In the genomic region with DNA sequence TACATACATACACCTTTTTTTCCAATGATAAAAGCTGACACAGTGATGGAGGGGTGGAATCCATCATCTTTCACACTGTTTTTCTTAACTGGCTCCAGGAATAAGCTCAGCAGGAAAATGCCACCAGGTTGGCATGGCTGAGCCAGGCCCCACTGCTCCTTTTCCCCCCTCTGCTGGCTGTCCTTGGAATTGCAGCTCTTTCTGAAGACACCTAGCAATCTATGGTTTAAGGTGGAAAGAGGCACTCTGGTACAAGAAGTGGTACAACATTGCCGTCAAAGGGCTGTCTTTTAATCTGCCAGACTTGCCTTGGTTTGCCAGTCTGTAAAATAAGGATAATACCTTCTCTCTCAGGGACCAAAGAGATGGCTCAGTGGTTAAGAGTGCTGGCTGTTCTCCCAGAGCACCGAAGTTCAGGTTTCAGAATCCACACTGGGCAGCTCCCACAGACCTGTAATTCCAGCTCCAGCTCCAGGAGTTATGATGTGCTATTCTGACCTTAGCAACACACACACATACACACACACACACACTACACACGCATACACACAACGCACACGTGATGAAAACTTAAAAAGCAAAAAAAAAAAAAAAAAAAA, we compare ENCODE assay signal across 9 mouse cellular contexts. TPM values are rescaled to one million over a fixed set of nuclear protein-coding genes. Genes with fewer than 3 reads are reported as not detected.
DNase-seq lines count a peak whose midpoint lies in the region; ATAC-seq and TF ChIP-seq lines count a peak whose summit lies in the region.
"Had no signal": no experiment of that assay in that cellular context is flagged by ENCODE, and none has a peak within 500 bp of the region (broad histone marks: within the 10 kb centered on the region; RNA-seq: fewer than 3 reads in every experiment).

No protein-coding gene starts in this region.

- no peaks in the 10 kb centered on the region for H3K27me3 ChIP-seq in kidney, embryonic 14.5 days (ENCODE audit: control insufficient read depth, insufficient read depth, low read length)
- no peaks in the 10 kb centered on the region for H3K27me3 ChIP-seq in cerebellum, adult 2 months (ENCODE audit: control insufficient read depth, insufficient read depth, low read length)
- no peaks in the 10 kb centered on the region for H3K27me3 ChIP-seq in limb, embryonic 14.5 days (ENCODE audit: control insufficient read depth, insufficient read depth, low read length)
- no peaks in the 10 kb centered on the region for H3K27me3 ChIP-seq in neural tube, embryonic 15.5 days (replicated peaks)
- H3K27me3 ChIP-seq: embryonic facial prominence, embryonic 15.5 days had no signal

- H3K36me3 ChIP-seq in kidney, embryonic 14.5 days (ENCODE audit: control insufficient read depth, insufficient read depth, low read length) = no peaks in the 10 kb centered on the region
- no peaks in the 10 kb centered on the region for H3K36me3 ChIP-seq in limb, embryonic 14.5 days (ENCODE audit: control insufficient read depth, insufficient read depth, low read length)
- H3K36me3 ChIP-seq in neural tube, embryonic 15.5 days = no peaks in the 10 kb centered on the region
- H3K36me3 ChIP-seq: embryonic facial prominence, embryonic 15.5 days had no signal

- no peaks in the 10 kb centered on the region for H3K4me1 ChIP-seq in kidney, embryonic 14.5 days (ENCODE audit: control insufficient read depth, insufficient read depth, low read length)
- H3K4me1 ChIP-seq in cerebellum, adult 2 months (ENCODE audit: control insufficient read depth, insufficient read depth, low read length) = no peaks in the 10 kb centered on the region
- no peaks in the 10 kb centered on the region for H3K4me1 ChIP-seq in limb, embryonic 14.5 days (ENCODE audit: control insufficient read depth, insufficient read depth, low read length)
- H3K4me1 ChIP-seq in neural tube, embryonic 15.5 days = no peaks in the 10 kb centered on the region
- H3K4me1 ChIP-seq: embryonic facial prominence, embryonic 15.5 days had no signal

- H3K4me3 ChIP-seq in kidney, embryonic 14.5 days (ENCODE audit: low read length) = no peak overlapping the region
- H3K4me3 ChIP-seq in cerebellum, adult 2 months (replicated peaks; ENCODE audit: insufficient read depth, low read depth, low read length) = no peak overlapping the region
- no peak overlapping the region for H3K4me3 ChIP-seq in limb, embryonic 14.5 days (replicated peaks; ENCODE audit: low read length)
- H3K4me3 ChIP-seq in neural tube, embryonic 15.5 days (replicated peaks) = no peak overlapping the region
- H3K4me3 ChIP-seq: embryonic facial prominence, embryonic 15.5 days had no signal

- peak; percentile 91 for TF ChIP-seq CTCF in cerebellum, adult 2 months (IDR thresholded peaks at IDR 0.05; ENCODE audit: borderline replicate concordance, insufficient read depth, low read depth, low read length)

- no peak overlapping the region for H3K4me2 ChIP-seq in kidney, embryonic 14.5 days (replicated peaks; ENCODE audit: low read depth, low read length)
- no peak overlapping the region for H3K4me2 ChIP-seq in limb, embryonic 14.5 days (replicated peaks; ENCODE audit: low read depth, low read length, severe bottlenecking)
- no peak overlapping the region for H3K4me2 ChIP-seq in neural tube, embryonic 15.5 days
- H3K4me2 ChIP-seq: embryonic facial prominence, embryonic 15.5 days had no signal

- no peak for TF ChIP-seq POLR2A in cerebellum, adult 2 months (IDR thresholded peaks at IDR 0.05; ENCODE audit: borderline replicate concordance, insufficient read depth, low read length)
- TF ChIP-seq POLR2A in limb, embryonic 14.5 days (IDR thresholded peaks at IDR 0.05; ENCODE audit: borderline replicate concordance, extremely low read depth, insufficient read depth, insufficient read length) = no peak

- no peak overlapping the region for H3K9ac ChIP-seq in kidney, embryonic 14.5 days (ENCODE audit: low read depth, low read length)
- H3K9ac ChIP-seq in limb, embryonic 14.5 days (ENCODE audit: low read depth, low read length, severe bottlenecking) = no peak overlapping the region
- no peak overlapping the region for H3K9ac ChIP-seq in neural tube, embryonic 15.5 days (replicated peaks)
- H3K9ac ChIP-seq: embryonic facial prominence, embryonic 15.5 days had no signal

- no peak overlapping the region for H3K27ac ChIP-seq in kidney, embryonic 14.5 days (ENCODE audit: low read depth, low read length)
- H3K27ac ChIP-seq in cerebellum, adult 2 months (ENCODE audit: insufficient read depth, low read length) = no peak overlapping the region
- no peak overlapping the region for H3K27ac ChIP-seq in limb, embryonic 14.5 days (replicated peaks; ENCODE audit: low read depth, low read length)
- no peak overlapping the region for H3K27ac ChIP-seq in neural tube, embryonic 15.5 days (replicated peaks)
- H3K27ac ChIP-seq: embryonic facial prominence, embryonic 15.5 days had no signal

- no peak for ATAC-seq in kidney, embryonic 14.5 days (ENCODE audit: low FRiP score, low TSS enrichment)
- no peak for ATAC-seq in limb, embryonic 14.5 days (ENCODE audit: low FRiP score, low read depth)
- peak; percentile 45; the same call in 1 of the 2 replicates for ATAC-seq in neural tube, embryonic 15.5 days (ENCODE audit: low FRiP score)

- no peaks in the 10 kb centered on the region for H3K9me3 ChIP-seq in kidney, embryonic 14.5 days (ENCODE audit: control insufficient read depth, low read length)
- no peaks in the 10 kb centered on the region for H3K9me3 ChIP-seq in limb, embryonic 14.5 days (ENCODE audit: control insufficient read depth, low read length)
- H3K9me3 ChIP-seq in neural tube, embryonic 15.5 days (replicated peaks) = no peaks in the 10 kb centered on the region
- H3K9me3 ChIP-seq: embryonic facial prominence, embryonic 15.5 days had no signal

- DNase-seq in kidney, adult 11 months = peak; percentile 33
- peak; percentile 78 to 85 for DNase-seq in cerebellum, adult 2 months
- peak; percentile 82 to 86 for DNase-seq in frontal cortex, postnatal 25 days (ENCODE audit: low spot score in 2 of 2)
- peak; percentile 88 for DNase-seq in induced T-regulatory cell, adult 2 months (ENCODE audit: low read depth)
- peak; percentile 88 for DNase-seq in limb, embryonic 14.5 days (ENCODE audit: low spot score)
- peak; percentile 68 for DNase-seq in testis, postnatal 14 days (ENCODE audit: low spot score)

- WGBS in kidney, embryonic 14.5 days = 60% methylated on average over 5 of the region's 5 CpGs
- 68% methylated on average over 5 of the region's 5 CpGs for WGBS in cerebellum, adult 2 months
- WGBS in limb, embryonic 14.5 days = 67% methylated on average over 5 of the region's 5 CpGs
- WGBS in neural tube, embryonic 15.5 days = 71% methylated on average over 5 of the region's 5 CpGs

RNA-seq across cellular contexts. Expression of gene 5730455P16Rik, which starts 25.9 kb away (rescaled TPM):
- 16.9 and 22.9 TPM in 2 replicates for polyA plus RNA-seq in kidney, embryonic 14.5 days (2014; fragmentation: Nextera tagmentation; extraction: Ambion mirVana)
- polyA plus RNA-seq in cerebellum, adult 2 months (2012; rRNA removed) = 33.5 and 34.4 TPM in 2 replicates
- polyA plus RNA-seq in limb, embryonic 14.5 days (2012; rRNA removed) = 10.0 and 12.7 TPM in 2 replicates
- polyA plus RNA-seq in limb, embryonic 14.5 days (2014; fragmentation: Nextera tagmentation; extraction: Ambion mirVana) = 21.7 and 22.5 TPM in 2 replicates
- polyA plus RNA-seq in neural tube, embryonic 15.5 days (2015; fragmentation: Nextera tagmentation; extraction: Ambion mirVana) = 34.7 and 41.3 TPM in 2 replicates

RNA-seq across cellular contexts. Expression of gene Zfp207, which starts 31.1 kb away (rescaled TPM):
- 297 and 300 TPM in 2 replicates for polyA plus RNA-seq in kidney, embryonic 14.5 days (2014; fragmentation: Nextera tagmentation; extraction: Ambion mirVana)
- polyA plus RNA-seq in cerebellum, adult 2 months (2012; rRNA removed) = 142 and 149 TPM in 2 replicates
- 269 and 274 TPM in 2 replicates for polyA plus RNA-seq in limb, embryonic 14.5 days (2012; rRNA removed)
- polyA plus RNA-seq in limb, embryonic 14.5 days (2014; fragmentation: Nextera tagmentation; extraction: Ambion mirVana) = 237 and 252 TPM in 2 replicates
- polyA plus RNA-seq in neural tube, embryonic 15.5 days (2015; fragmentation: Nextera tagmentation; extraction: Ambion mirVana) = 168 and 184 TPM in 2 replicates

RNA-seq across cellular contexts. Expression of gene Rhbdl3, which starts 51.2 kb away (rescaled TPM):
- 1.1 and 1.3 TPM in 2 replicates for polyA plus RNA-seq in kidney, embryonic 14.5 days (2014; fragmentation: Nextera tagmentation; extraction: Ambion mirVana)
- 9.6 and 12.6 TPM in 2 replicates for polyA plus RNA-seq in cerebellum, adult 2 months (2012; rRNA removed)
- polyA plus RNA-seq in limb, embryonic 14.5 days (2012; rRNA removed) = 6.0 and 6.8 TPM in 2 replicates
- polyA plus RNA-seq in limb, embryonic 14.5 days (2014; fragmentation: Nextera tagmentation; extraction: Ambion mirVana) = 4.8 and 6.1 TPM in 2 replicates
- polyA plus RNA-seq in neural tube, embryonic 15.5 days (2015; fragmentation: Nextera tagmentation; extraction: Ambion mirVana) = 4.2 and 6.9 TPM in 2 replicates

Comparison
In these comparisons a context has a peak if more than half of its experiments do, and no peak if none do; other contexts are left out.
1. DNase-seq: peak in every context shown above with its lines; median percentile 88 in induced T-regulatory cell, adult 2 months; 88 in limb, embryonic 14.5 days; 84 in frontal cortex, postnatal 25 days; 82 in cerebellum, adult 2 months; 68 in testis, postnatal 14 days; 33 in kidney, adult 11 months.